Mouse (Mus musculus) kidney, embryonic 15.5 days (tissue): ENCODE data around the gene Zfp933. TPM values are rescaled to one million over a fixed set of nuclear protein-coding genes. Genes with fewer than 3 reads are reported as not detected.

ENCODE experiments used
- ATAC-seq: fragments of 200-750 bp; cut with Nextera tagmentation; replicated peaks from 2 replicates; pipeline ENCODE4 v1.8.0; 2017; ENCODE audit warnings: moderate TSS enrichment; ENCODE audit not compliant: low FRiP score
- H3K27ac ChIP-seq: fragments of 300-500 bp; sonication (generic); 2 replicates; pipeline ENCODE4 v1.5.1; 2015; ENCODE audit warnings: mild to moderate bottlenecking, inconsistent platforms
- H3K27me3 ChIP-seq: fragments of 300-500 bp; sonication (generic); 2 replicates; pipeline ENCODE4 v1.6.1; 2015; ENCODE audit warnings: inconsistent platforms
- H3K36me3 ChIP-seq: fragments of 300-500 bp; sonication (generic); 2 replicates; pipeline ENCODE4 v1.6.1; 2015; ENCODE audit warnings: inconsistent platforms
- H3K4me1 ChIP-seq: fragments of 300-500 bp; sonication (generic); 2 replicates; pipeline ENCODE4 v1.6.1; 2015; ENCODE audit warnings: inconsistent platforms
- H3K4me2 ChIP-seq: fragments of 300-500 bp; sonication (generic); 2 replicates; pipeline ENCODE4 v1.6.1; 2015; ENCODE audit warnings: moderate library complexity, mild to moderate bottlenecking, inconsistent platforms
- H3K4me3 ChIP-seq: fragments of 300-500 bp; sonication (generic); replicated peaks from 2 replicates; pipeline ENCODE4 v1.5.1; 2015; ENCODE audit warnings: mild to moderate bottlenecking, inconsistent platforms
- H3K9ac ChIP-seq: fragments of 300-500 bp; sonication (generic); 2 replicates; pipeline ENCODE4 v1.6.1; 2015; ENCODE audit warnings: mild to moderate bottlenecking, inconsistent platforms
- H3K9me3 ChIP-seq: fragments of 300-500 bp; sonication (generic); replicated peaks from 2 replicates; pipeline ENCODE4 v1.6.1; 2016; ENCODE audit warnings: inconsistent platforms
- WGBS: fragments of 180-500 bp; shearing (Covaris S2); methylation state at CpG from one replicate; pipeline ENCODE4 v1.1.7; 2015; ENCODE audit warnings: mixed read lengths; 5-methylcytosine and 5-hydroxymethylcytosine counted together
- polyA plus RNA-seq: library from polyadenylated mRNA; unstranded; fragments of >200 nt; fragmentation: Nextera tagmentation; extraction: Ambion mirVana; gene quantifications from 2 replicates; pipeline ENCODE4 v1.2.1, GENCODE M21; 2015

Gene Zfp933
- 4.8 and 5.6 TPM in 2 replicates for polyA plus RNA-seq

- WGBS = 3% methylated on average over 23 of the region's 23 CpGs
- Histone ChIP-seq H3K9me3 (peaks cover 12% of the 10 kb centered on the region; the same call in 1 of the 2 replicates), H3K27ac (peak within 1 kb of the TSS; percentile 64), H3K4me2 (peak within 1 kb of the TSS; percentile 67), H3K4me3 (peak within 1 kb of the TSS; percentile 84), H3K36me3 (peaks cover 32% of the 10 kb centered on the region), H3K27me3 (no peaks in the 10 kb centered on the region), H3K4me1 (peaks cover 5% of the 10 kb centered on the region; the same call in 1 of the 2 replicates), H3K9ac (peak within 1 kb of the TSS; percentile 63)
- peak; percentile 95 for ATAC-seq
These were observed at the start of gene Zfp933 for GRCm38 (mm10) chr4:147847614-147848583. Gene Zfp933 (minus strand): TSS chr4:147848366.

- Histone ChIP-seq H3K27ac (no peak overlapping the region), H3K9ac (no peak overlapping the region), H3K36me3 (peaks cover 91% of the 10 kb centered on the region), H3K4me3 (no peak overlapping the region), H3K9me3 (no peaks in the 10 kb centered on the region), H3K4me2 (no peak overlapping the region), H3K4me1 (no peaks in the 10 kb centered on the region), H3K27me3 (no peaks in the 10 kb centered on the region)
- ATAC-seq = no peak
- WGBS = 84% methylated on average over 3 of the region's 3 CpGs
These were observed 49.2 kb upstream of the Zfp933 start for GRCm38 (mm10) chr4:147897348-147897747.

DNA sequence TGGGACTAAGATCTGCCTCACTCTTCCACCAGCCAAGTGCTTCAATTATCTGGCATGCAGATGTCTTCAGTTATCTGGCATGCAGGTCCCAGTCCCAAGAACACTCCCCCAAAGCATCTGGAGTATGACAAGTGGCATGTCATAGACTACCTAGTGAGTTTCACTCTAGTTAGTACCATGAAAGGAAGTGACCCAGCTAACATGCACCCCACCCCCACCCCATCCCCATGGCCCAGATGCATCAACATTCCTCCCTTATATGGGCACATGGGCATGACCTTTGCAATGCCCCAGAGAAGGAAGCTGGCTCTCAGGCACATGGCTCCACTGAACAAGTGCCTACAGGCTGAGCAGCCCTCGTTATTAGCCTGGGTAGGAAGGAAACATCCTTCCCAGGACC is 48.2 kb upstream of the Zfp933 start:
- H3K4me3 ChIP-seq = no peak overlapping the region
- no peaks in the 10 kb centered on the region for H3K9me3 ChIP-seq
- H3K9ac ChIP-seq = no peak overlapping the region
- no peak overlapping the region for H3K27ac ChIP-seq
- WGBS = 68% methylated on average over 1 of the region's 1 CpGs
- no peak for ATAC-seq
- peaks cover 91% of the 10 kb centered on the region for H3K36me3 ChIP-seq
- no peak overlapping the region for H3K4me2 ChIP-seq
- H3K27me3 ChIP-seq = no peaks in the 10 kb centered on the region
- H3K4me1 ChIP-seq = no peaks in the 10 kb centered on the region

DNA sequence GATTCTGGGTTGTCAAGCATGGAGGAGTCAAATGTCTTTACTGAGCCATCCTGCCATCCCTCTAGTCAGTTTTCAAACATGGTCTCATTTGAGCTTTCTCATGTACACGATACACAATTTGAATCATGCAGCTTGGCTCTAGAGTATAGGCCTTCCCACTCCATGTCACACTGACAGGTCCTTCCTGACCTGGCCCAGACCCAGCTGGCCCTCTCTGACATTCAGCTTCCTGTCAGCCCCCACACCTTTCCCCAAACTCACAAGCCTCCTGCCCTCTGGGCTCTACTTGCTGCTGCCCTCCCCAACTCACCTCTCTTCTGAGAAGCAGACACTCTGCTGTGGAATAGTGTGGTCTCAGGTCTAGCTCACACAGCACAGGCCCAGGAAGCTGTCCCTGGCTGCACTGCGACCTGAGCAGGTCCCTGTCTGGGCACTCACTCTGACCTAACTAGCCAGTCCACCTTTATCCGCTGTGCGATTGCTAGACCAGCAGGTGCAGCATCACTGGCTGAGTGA is 47.7 kb upstream of the Zfp933 start:
- Histone ChIP-seq H3K9me3 (no peaks in the 10 kb centered on the region), H3K4me1 (no peaks in the 10 kb centered on the region), H3K27ac (no peak overlapping the region), H3K27me3 (no peaks in the 10 kb centered on the region), H3K4me3 (no peak overlapping the region), H3K4me2 (no peak overlapping the region), H3K36me3 (peaks cover 97% of the 10 kb centered on the region), H3K9ac (no peak overlapping the region)
- no peak for ATAC-seq
- WGBS = 92% methylated on average over 4 of the region's 4 CpGs

- Histone ChIP-seq H3K4me1 (no peaks in the 10 kb centered on the region), H3K27me3 (no peaks in the 10 kb centered on the region), H3K36me3 (peaks cover 93% of the 10 kb centered on the region), H3K9me3 (no peaks in the 10 kb centered on the region), H3K27ac (no peak overlapping the region), H3K4me2 (no peak overlapping the region), H3K4me3 (no peak overlapping the region), H3K9ac (no peak overlapping the region)
- ATAC-seq = no peak
- 85% methylated on average over 6 of the region's 6 CpGs for WGBS
These were observed 42.2 kb upstream of the Zfp933 start for GRCm38 (mm10) chr4:147890341-147890740.

GRCm38 (mm10) chr4:147888237-147888636 is 40.1 kb upstream of the Zfp933 start:
- Histone ChIP-seq H3K9me3 (no peaks in the 10 kb centered on the region), H3K27ac (no peak overlapping the region), H3K36me3 (peaks cover 94% of the 10 kb centered on the region), H3K27me3 (no peaks in the 10 kb centered on the region), H3K9ac (no peak overlapping the region), H3K4me2 (no peak overlapping the region), H3K4me3 (no peak overlapping the region), H3K4me1 (no peaks in the 10 kb centered on the region)
- no peak for ATAC-seq
- 93% methylated on average over 4 of the region's 4 CpGs for WGBS

GRCm38 (mm10) chr4:147887277-147887676 is 39.1 kb upstream of the Zfp933 start:
- no peak for ATAC-seq
- H3K27ac ChIP-seq = no peak overlapping the region
- H3K27me3 ChIP-seq = no peaks in the 10 kb centered on the region
- no peaks in the 10 kb centered on the region for H3K9me3 ChIP-seq
- peaks cover 96% of the 10 kb centered on the region for H3K36me3 ChIP-seq
- no peaks in the 10 kb centered on the region for H3K4me1 ChIP-seq
- no peak overlapping the region for H3K9ac ChIP-seq
- H3K4me2 ChIP-seq = no peak overlapping the region
- no peak overlapping the region for H3K4me3 ChIP-seq
- WGBS = 89% methylated on average over 7 of the region's 7 CpGs

GRCm38 (mm10) chr4:147886158-147886557 is 38.0 kb upstream of the Zfp933 start:
- H3K27me3 ChIP-seq = no peaks in the 10 kb centered on the region
- H3K9me3 ChIP-seq = no peaks in the 10 kb centered on the region
- no peak overlapping the region for H3K9ac ChIP-seq
- H3K4me3 ChIP-seq = no peak overlapping the region
- peaks cover 96% of the 10 kb centered on the region for H3K36me3 ChIP-seq
- H3K27ac ChIP-seq = no peak overlapping the region
- ATAC-seq = no peak
- WGBS = 80% methylated on average over 12 of the region's 12 CpGs
- no peaks in the 10 kb centered on the region for H3K4me1 ChIP-seq
- no peak overlapping the region for H3K4me2 ChIP-seq

- Histone ChIP-seq H3K4me2 (no peak overlapping the region), H3K27me3 (no peaks in the 10 kb centered on the region), H3K4me1 (no peaks in the 10 kb centered on the region), H3K4me3 (no peak overlapping the region), H3K9me3 (no peaks in the 10 kb centered on the region), H3K36me3 (peaks cover 97% of the 10 kb centered on the region), H3K9ac (no peak overlapping the region), H3K27ac (no peak overlapping the region)
- WGBS = 89% methylated on average over 3 of the region's 3 CpGs
- ATAC-seq = no peak
These were observed 36.0 kb upstream of the Zfp933 start for GRCm38 (mm10) chr4:147884138-147884537.

DNA sequence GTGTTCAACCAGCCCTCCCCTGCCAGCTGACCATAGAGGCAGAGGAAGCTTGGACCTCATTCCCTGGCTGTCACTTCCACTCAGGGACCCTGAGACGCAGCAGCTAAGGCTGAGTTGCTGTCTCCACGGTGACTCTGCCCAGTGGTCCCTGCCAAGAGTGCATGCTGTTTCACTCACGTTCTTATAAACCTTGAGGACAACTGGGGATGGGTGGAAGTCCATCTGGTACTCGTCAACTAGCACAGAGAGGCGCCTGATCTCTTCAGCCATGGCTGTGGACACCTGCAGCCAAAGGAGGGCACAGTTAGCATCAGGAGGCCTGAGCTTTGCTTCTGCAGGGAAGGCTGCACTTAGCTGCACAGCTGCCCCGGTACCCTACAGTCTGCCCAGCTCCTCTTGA is 34.9 kb upstream of the Zfp933 start:
- no peak for ATAC-seq
- no peak overlapping the region for H3K4me3 ChIP-seq
- no peak overlapping the region for H3K27ac ChIP-seq
- 82% methylated on average over 6 of the region's 6 CpGs for WGBS
- H3K9me3 ChIP-seq = no peaks in the 10 kb centered on the region
- H3K9ac ChIP-seq = no peak overlapping the region
- H3K4me2 ChIP-seq = no peak overlapping the region
- peaks cover 97% of the 10 kb centered on the region for H3K36me3 ChIP-seq
- H3K4me1 ChIP-seq = no peaks in the 10 kb centered on the region
- H3K27me3 ChIP-seq = no peaks in the 10 kb centered on the region

DNA sequence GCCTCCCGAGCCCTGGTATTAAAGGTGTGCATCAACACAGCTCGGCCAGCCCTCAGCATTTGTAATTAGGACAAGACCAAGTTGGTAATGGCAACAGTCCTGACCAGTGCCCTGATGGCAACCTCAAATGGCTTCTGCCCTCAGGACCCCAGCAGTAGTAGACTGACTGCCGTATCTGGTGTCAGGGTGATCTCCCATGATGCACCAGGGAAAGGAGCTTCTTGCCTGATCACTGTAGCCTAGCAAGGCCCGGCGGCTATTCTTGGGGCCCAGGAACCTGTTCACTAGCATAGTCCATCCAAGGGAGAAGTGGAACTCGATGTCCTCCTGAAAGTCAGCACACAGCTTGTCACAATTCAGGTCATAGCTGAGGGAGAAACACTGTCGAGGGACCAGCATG is 33.6 kb upstream of the Zfp933 start:
- H3K4me2 ChIP-seq = no peak overlapping the region
- H3K27me3 ChIP-seq = no peaks in the 10 kb centered on the region
- H3K36me3 ChIP-seq = peaks cover 93% of the 10 kb centered on the region
- 93% methylated on average over 7 of the region's 7 CpGs for WGBS
- H3K4me1 ChIP-seq = no peaks in the 10 kb centered on the region
- no peak overlapping the region for H3K27ac ChIP-seq
- no peaks in the 10 kb centered on the region for H3K9me3 ChIP-seq
- no peak overlapping the region for H3K4me3 ChIP-seq
- ATAC-seq = no peak
- no peak overlapping the region for H3K9ac ChIP-seq

GRCm38 (mm10) chr4:147879865-147880264 is 31.7 kb upstream of the Zfp933 start:
- Histone ChIP-seq H3K4me1 (no peaks in the 10 kb centered on the region), H3K9me3 (no peaks in the 10 kb centered on the region), H3K4me2 (no peak overlapping the region), H3K27me3 (no peaks in the 10 kb centered on the region), H3K9ac (no peak overlapping the region), H3K27ac (no peak overlapping the region), H3K36me3 (peaks cover 93% of the 10 kb centered on the region), H3K4me3 (no peak overlapping the region)
- ATAC-seq = no peak
- whole genome bisulfite sequencing = 60% methylated on average over 5 of the region's 5 CpGs
